Mouse (Mus musculus): ENCODE data around the gene Bsx.

Gene Bsx

DNA sequence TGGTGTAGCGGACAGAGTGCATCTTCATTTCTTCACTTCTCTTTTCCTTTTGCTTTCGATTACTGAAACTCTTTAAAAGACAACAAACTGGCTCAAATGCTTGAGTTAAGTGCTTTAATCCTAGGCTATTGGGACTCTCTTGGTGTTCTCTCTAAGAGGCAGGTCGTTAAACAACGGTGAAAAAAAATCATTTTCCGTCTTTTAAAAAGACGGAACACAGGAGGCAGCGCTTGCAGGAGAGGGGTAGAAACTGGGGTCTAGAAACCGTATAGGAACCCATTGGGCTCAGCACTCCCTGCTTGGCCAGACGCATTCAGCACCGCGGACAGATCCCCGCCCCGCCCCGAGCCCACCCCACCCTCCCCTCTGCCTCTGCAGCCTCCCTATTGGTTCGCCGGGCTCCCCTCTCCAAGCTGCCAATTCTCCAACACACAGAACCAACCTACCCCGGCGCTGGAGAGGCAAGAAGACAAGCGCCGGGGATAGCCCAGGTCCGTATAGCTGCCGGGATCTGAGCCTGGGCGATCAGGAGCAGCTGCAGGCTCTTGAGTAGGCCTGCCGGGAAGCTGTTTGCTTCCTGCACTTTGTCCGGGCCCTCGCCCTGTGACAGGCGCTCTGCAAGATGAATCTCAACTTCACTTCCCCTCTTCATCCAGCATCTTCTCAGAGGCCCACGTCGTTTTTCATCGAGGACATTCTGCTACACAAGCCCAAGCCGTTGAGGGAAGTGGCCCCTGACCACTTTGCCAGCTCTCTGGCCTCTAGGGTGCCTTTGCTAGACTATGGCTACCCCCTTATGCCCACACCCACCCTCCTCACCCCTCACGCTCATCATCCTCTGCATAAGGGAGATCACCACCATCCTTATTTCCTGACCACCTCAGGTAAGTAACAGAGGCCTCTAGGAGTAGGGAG lies at the start of gene Bsx:
TSS of gene Bsx (plus strand) at position 572 of the 915 bp plus-strand sequence.
- DNase-seq (ENCODE audit: low read depth), result peak; percentile 23

DNA sequence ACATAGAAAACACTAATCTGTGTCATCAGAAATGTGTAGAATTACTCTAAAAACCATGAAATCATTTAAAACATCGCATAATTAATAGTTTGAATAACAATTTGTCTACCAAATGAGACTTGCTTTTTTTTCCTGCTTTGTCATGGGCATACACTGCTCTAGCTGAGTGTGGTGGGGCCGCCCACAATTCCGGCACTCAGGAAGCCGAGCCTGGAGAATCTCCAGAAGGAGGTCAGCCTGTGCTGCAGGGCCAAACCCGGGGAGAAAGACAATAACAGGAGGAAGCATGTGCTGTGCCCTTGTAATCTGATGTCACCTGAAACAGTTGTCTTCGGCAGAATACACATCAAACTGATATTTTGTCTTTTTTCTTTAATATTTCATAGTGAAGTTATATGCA lies 48.3 kb upstream of the Bsx start:
- DNase-seq (ENCODE audit: low read depth), result no peak

DNA sequence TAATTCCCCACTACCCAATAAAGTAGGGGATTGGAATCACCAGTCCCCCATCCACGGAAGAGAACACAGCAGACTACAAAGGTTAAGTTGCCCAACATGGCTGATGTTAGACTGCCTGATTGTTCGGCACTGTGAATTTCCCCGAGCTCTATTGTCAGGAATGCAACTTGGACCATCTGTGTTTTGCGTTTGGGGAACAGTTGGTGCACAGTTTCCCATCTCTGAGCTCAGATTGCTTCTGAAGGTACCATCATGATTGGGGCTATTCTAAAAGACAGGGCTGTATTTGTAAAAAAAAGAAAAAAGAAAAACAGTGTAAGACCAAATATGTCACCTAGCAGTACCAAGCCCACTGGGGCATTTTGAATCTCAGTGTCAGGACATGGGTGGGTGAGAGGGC lies 46.6 kb upstream of the Bsx start:
- no peak for DNase-seq (ENCODE audit: low read depth)

DNA sequence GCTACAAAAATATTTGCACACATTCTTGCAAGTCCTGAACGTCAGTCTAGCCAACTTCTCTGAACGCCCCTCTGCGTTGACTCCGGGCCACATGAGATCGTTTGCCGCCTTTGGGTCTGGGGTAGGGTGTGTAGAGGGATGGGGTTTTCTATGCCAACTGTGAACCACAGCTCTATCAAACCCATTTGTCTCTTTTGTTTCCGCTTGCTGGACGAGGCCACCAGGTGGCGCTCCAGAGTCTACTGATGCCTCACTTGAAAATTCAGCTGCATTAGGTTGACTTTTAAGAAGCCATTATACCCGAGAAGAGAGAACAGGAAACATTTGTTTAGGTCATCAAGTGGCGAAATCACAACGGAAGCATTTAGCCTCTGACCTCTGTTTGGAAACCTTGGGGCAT lies 39.4 kb upstream of the Bsx start:
- peak; percentile 82 for DNase-seq (ENCODE audit: low read depth)

DNA sequence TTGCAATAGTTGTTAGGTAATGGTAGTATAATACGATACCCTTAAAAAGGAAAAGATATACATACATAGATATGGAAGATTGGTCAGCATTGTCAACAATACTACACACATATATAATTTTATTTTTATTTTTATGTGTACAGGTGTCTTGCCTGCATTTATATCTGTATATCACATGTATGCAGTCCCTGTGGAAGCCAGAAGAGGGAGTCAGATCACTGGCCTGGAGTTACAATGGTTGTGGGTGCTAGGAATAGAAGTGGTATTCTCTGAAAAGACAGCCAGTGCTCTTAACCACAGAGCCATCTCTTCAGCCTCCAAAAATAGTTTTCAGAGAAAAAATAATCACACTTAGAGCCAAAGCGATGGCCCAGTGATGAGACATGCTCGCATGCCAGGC lies 37.2 kb upstream of the Bsx start:
- no peak for DNase-seq (ENCODE audit: low read depth)

DNA sequence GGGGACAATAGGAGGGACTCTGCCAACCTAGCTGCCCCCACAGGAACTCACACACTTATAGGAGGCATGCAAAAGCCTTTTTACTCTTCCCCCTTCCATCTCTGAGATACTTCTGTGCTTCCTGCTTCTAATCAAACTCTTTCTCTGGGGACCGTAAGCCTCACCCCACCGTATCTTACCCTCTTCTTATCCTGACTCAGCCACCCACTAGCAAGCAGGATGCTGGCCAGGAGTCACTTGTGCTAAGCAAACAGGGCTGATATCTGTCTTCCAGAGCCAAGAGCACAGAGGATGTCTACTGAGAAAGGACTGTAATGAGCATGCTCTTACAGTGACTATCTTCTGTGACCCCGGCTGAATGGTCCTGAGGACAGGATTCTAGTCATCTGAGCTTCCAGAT lies 34.3 kb upstream of the Bsx start:
- DNase-seq (ENCODE audit: low read depth), result no peak

DNA sequence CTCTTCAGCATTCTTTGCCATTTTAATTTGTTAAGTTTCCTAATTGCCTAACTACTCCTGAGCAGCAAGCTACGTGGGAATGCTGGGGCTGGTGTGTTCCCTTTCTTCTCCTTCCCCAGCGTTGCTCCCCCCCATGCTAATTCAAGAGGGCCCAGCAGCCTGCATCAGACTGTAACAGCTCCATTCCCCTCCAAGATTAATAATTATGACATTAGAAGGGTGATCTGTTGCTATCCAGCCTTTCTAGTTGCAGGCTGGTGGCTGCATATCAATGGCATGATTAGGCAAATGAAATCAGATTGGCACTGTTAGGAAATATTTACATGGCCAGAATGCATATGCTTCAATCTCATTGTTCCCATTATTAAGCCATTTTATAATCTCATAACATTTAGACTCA lies 22.4 kb upstream of the Bsx start:
- DNase-seq (ENCODE audit: low read depth), result no peak

DNA sequence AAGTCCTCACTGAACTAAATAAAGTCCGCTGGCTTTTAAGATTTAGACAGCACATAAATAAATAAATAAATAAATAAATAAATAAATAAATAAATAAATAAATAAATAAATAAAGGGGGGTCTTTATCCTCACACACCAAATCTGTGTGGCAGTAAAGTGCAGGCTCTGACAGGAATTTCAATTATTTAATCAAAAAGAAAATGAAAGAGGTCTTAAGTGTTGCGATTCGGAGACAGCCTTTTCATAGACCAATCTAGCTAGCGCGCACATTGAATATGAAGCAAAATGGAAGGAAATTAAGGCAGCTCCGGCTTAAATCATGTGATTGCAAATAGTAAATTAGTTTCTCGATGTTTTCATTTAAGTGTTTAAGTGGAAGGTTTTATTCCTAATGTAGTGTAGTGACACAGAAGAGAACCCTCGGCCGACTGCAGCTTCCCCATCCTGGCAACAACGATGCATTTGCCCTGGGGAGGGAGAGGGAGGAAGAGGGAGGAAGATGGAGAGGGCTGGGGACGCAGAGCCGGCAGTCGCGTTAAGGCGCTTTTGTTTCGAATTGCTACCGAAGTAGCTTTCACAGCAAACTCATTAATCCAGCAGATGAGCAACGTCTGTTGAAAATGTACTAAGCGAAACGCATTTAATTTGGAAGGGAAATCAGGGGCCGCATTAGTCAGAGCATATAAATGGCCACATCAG lies 15.3 kb upstream of the Bsx start:
- no peak for DNase-seq (ENCODE audit: low read depth)

DNA sequence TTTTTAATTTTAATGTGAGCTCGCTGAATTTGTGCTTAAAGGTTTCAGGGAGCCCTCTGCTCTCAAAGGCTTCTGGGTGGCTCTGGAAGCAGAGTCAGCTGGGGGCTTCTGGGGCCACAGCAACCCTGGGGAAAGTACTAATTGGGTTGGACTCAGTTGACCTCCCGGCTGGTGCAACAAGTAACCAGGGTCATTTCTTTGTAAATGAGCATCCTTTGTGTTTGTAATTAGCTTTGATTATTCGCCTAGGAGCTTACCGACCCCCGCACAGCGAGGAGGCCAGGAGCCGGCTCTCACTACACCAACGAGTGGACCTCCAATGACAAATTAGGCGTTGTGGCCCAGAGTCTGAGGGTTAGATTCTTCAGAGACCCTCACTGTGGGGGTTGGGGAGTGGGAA lies 14.7 kb upstream of the Bsx start:
- DNase-seq (ENCODE audit: low read depth), result no peak

DNA sequence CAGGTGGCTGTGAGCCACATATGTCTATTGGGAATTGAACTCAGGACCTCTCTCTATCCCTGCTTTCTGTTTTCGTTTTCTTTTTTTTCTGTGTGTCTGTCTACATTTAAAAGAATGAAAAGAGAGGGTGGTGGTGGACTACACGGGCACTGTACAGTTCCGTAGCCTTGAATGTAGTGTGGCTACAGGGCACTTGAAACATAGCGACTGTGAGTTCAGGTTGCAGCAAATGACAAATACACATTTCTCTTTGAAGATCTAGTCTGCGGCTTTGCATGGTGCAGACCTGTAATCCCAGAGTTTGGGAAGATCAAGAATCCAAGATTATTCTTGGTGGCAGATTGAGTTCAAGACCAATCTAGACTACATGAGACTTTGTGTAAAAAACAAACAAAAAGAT lies 3.6 kb upstream of the Bsx start:
- DNase-seq (ENCODE audit: low read depth), result no peak

DNA sequence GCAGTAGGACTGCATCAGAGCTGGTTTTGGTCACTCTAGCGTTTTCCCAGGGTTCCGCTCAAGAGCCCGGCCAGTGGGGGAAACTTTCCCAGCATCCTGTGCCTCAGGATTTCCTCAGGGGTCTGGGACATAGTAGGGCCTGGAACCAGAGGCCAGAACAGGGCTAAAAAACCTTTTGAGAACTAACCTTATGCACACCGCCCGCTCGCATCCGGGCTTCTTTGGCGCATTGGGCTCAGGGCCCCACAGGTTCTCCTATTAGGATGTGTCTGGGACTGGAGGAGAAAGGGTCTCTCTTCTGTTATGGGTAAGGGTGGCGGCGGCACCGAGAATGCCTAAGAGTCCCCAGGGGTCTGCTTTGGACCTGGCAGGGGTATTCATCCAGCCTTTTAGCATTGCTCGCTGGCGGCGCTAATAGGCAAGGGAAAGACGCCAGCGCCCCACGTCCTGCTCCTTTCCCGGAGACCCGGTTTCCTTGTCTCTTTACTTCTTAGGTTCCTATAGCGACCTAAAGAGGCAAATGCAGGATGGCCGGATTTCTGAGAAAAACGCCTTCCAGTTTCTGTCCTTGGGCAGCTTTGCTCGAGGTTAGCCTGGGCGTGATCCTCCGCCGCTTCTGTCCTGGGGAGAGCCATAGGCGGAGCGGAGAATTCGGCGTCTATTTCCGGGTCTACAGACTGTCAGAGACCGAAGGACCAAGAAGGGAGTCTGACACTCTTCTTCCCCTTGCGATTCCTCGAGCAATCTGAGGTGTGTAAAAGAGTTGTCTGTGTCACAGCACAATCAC lies 2.4 kb upstream of the Bsx start:
- DNase-seq (ENCODE audit: low read depth), result no peak

DNA sequence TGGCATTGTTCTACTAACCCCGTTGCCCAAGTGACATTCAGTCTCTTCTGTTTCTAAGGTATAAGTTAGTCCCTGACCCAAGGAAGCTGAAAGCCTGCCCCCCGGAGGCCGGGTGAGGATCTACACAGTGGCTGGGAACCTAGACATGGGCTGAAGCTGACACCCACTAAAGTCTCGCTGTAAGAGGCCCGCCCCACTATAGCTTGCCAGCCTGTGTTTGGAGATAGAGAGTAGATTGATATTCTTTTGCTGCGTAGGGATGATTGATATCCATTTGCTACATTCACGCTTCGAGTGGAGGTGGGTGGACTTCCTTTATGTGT lies 1.8 kb upstream of the Bsx start:
- DNase-seq (ENCODE audit: low read depth), result peak; percentile 54

DNA sequence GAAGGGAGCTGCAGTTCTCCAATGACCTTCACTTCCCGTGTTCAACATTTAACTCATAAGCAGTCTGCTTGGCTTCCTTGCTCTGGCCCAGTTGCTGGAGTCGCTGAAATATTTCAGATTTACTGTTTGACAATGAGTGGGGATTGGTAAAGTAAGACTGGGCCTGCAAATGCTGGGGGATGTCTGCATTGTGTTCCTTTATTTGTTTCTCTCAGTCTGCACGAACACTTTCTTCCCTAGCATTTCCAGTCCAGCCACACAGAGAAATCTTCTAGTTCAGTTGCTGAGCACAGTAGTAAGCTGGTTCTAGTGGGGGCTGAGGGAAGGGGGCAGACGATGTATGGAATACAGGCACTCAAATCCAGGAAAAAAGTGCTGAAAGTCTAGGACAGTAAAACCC lies 1.0 kb downstream of the Bsx start:
- DNase-seq (ENCODE audit: low read depth), result no peak

DNA sequence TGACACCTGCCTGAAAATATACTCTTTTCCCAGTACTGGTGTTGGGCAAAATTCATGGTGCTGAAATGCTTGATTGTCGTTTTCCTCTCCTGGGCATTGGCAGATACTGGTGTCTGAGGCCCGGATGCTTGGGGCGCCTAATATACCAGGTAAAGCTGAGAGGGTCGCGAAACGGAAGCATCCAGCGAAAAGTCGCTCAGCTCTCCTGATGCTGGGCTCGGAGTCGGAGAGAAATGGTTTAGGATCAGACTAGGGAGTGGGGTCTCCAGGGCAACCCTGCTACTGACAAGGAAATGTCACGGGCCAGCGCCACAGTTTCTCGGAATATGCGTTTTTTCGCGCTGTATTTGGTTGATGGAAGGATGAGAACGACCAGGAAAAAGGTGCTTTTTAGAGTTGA lies 1.5 kb downstream of the Bsx start:
- no peak for DNase-seq (ENCODE audit: low read depth)

DNA sequence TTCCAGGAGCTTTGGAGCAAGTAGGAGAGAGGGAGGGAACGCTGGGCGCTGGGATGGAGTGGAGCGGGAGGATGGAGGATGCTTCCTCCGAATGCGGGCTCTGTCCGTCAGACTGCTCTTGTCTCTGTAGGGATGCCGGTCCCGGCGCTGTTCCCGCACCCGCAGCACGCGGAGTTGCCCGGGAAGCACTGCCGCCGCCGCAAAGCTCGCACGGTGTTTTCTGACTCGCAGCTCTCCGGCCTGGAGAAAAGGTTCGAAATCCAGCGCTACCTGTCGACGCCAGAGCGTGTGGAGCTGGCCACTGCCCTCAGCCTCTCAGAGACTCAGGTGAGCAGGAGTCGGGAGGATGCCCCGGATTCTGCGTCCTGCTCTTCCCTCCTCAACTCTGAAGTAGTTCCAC lies 2.2 kb downstream of the Bsx start:
- DNase-seq (ENCODE audit: low read depth), result no peak

DNA sequence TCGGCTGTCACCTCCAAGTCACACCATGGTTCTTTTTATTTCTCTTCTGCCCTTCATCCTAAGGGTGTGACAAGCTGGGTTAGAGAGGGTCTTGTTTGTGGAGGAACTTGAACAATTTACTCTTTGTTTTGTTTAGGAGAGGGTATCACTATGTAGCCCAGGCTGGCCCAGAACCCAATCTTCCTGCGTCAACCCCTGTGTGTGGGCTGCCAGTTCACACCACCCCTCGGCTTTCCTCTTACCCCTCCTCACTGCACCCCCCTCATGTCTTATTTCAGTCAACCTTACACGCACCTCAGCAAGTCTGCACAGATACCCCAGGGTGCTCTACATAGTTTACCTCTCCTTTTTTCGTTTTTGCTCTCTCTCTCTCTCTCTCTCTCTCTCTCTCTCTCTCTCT lies 2.8 kb downstream of the Bsx start:
- DNase-seq (ENCODE audit: low read depth), result no peak

DNA sequence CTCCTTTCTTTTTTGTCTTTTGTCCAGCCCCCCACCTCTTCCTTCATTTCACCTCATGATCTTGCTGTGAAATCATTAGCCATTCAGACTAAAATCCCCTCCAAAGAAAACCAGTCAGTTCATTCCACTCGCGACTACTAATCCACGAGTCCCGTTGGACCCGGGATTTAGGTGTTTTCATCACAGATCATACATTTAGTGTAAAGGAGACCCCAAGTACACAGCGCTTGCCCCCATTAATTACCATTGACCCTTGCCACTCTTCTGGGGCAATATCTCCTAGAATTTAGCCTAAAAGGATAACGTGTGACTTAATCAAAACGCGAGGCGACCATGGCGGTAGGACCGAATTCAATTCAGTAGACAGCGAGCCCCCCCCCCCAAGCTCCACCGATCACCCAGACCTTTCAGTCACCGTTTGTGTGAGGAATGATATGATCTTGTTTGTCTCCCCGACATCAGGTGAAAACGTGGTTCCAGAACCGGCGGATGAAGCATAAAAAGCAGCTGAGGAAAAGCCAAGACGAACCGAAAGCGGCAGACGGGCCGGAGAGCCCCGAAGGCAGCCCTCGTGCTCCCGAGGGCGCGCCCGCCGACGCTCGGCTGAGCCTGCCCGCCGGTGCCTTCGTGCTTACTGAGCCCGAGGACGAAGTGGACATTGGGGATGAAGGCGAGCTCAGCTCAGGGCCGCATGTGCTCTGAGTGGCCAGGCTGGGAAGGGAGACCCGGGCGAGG lies 3.4 kb downstream of the Bsx start:
- peak; percentile 21 for DNase-seq (ENCODE audit: low read depth)

DNA sequence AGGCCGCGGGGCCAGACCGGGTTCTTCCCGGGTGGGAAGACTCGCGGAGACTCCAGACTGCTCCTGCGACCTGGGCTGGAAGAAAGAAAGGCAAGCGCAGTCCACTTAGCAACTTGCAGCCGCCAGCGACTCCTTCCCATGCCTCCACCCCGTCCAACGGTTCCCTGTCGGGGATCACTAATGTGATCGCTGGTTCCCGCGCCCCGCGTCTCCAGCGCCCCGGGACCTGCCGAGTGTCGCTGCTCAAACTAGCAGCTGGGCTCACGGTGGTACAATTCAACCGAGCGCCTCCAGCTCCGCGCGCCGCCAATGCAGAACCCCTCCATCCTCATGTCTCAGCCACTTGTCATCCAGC lies 3.9 kb downstream of the Bsx start:
- DNase-seq (ENCODE audit: low read depth), result no peak

DNA sequence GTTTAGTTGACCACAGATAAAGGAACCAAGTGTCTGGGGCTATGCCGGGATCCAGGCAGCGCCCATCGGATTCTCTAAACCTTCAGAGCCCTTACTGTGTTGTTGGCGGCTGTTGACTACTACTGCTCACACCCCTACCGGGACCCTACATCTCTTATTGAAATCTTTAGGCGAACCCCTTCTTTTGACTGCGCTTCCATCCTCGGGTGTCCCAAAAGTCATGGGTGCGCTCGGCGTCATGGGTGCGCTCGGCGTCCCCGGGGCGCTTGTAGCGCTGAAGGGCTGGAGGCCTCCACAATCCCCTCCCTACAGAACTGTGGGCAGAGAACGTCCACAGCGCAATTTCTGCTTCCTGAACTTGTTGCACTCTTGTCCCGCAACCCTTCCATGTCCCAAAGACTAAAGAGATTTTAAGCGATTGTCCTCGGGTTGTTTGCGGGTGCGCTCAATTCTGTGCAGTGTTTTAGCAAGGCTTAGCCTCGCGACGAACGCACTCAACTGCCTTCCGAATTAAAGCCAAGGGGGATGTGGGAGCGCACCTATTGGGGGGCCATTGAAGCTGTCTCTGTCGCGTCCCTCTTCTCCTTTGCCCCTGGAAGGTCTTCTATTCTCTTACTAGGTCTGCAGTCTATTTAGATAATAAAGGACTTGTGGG lies 4.5 kb downstream of the Bsx start:
- DNase-seq (ENCODE audit: low read depth), result no peak

DNA sequence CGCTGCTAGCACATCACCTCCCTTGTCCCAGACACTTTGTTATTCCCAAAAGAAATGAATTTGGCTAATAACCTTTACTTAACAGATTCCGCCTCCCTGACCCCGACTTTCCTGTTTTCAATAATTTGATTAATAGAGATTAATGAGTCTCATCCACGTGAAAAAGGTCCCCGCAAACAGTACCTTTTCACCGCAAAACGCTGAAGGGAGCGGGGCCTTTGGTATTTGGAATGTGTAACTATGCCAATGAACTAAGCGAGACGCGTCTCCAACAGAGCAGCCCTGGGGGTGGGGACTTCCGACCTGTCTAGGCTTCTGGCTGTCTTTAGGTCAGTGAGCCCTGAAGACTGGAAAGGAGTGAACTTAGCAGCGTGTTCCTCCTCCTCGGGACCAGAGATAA lies 5.1 kb downstream of the Bsx start:
- DNase-seq (ENCODE audit: low read depth), result no peak

DNA sequence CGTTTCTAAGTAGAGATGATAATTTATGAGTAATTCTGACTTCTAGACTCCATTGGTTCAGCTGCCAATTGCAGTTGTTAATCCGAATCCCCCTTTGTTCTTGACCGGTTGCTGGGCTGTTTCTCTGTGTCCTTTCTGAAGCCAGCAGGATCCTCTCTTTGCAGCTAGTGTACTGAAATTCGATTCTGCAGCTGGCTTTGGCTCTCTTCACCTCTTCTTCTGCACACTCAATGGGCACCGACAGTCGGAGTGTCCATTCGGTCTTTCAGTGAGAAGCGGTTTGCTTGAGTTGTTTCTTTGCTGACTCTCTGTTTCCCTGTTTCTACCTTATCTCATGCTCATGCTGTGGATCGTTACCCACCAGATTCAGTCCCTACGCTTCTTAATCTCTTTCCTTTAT lies 11.7 kb downstream of the Bsx start:
- DNase-seq (ENCODE audit: low read depth), result no peak

DNA sequence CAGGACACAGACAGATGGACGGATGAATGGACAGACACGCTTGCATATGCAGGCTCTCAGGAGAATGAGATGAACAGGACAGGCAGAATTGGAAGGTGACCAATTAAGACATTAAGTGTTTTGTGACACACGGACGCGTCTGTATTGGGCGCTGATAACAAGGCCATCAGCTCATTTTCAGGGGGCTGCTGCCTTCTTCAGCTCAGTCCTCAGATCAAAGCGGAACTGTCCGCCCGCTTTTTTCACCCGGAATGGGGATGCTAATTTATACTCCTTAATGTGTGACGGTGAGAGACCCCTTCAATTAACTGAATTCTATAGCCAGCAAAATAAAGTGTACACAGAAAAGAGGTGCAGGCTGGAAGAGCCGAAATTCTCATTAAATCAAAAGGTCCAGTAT lies 15.5 kb downstream of the Bsx start:
- no peak for DNase-seq (ENCODE audit: low read depth)
